Mouse (Mus musculus): ENCODE data around the gene Col9a1. TPM values are rescaled to one million over a fixed set of nuclear protein-coding genes. Genes with fewer than 3 reads are reported as not detected.
A peak's percentile ranks its signal among the peaks of the same experiment; 100 is the strongest.

Col9a1 gene
- polyA plus RNA-seq (2014; fragmentation: Nextera tagmentation; extraction: Ambion mirVana) = 2.7 and 2.9 TPM in 2 replicates

- H3K9ac ChIP-seq (ENCODE audit: low read length) = no peak within 1 kb of the TSS
- no peak within 1 kb of the TSS for H3K27ac ChIP-seq (ENCODE audit: low read depth)
- H3K27me3 ChIP-seq (replicated peaks; ENCODE audit: control insufficient read depth, insufficient read depth, low read length) = no peaks in the 10 kb centered on the region
- H3K9me3 ChIP-seq (ENCODE audit: control insufficient read depth, low read length) = no peaks in the 10 kb centered on the region
- DNase-seq (ENCODE audit: low spot score) (no peak), ATAC-seq (replicated peaks; ENCODE audit: low FRiP score, low TSS enrichment, low read depth) (no peak)
- no peak within 1 kb of the TSS for H3K4me3 ChIP-seq (ENCODE audit: low read depth, low read length)
- no peak within 1 kb of the TSS for H3K4me2 ChIP-seq (ENCODE audit: low read length)
- 0 out of 2 replicates have a peak, but pooled peaks cover 5% of the 10 kb centered on the region for H3K4me1 ChIP-seq (replicated peaks; ENCODE audit: control insufficient read depth, insufficient read depth, low read length)
- WGBS = 78% methylated on average over 6 of the region's 6 CpGs
- no peaks in the 10 kb centered on the region for H3K36me3 ChIP-seq (ENCODE audit: control insufficient read depth, insufficient read depth, low read length)
Measured at GRCm38 (mm10) chr1:24177224-24177851, at the start of gene Col9a1. Gene Col9a1 (plus strand): TSS chr1:24177610.

GRCm38 (mm10) chr1:24127866-24128265 lies 49.5 kb upstream of the Col9a1 start:
- no peak overlapping the region for H3K27ac ChIP-seq (ENCODE audit: low read depth)
- ATAC-seq (replicated peaks; ENCODE audit: low FRiP score, low TSS enrichment, low read depth) (no peak), DNase-seq (ENCODE audit: low spot score) (no peak)
- H3K9ac ChIP-seq (ENCODE audit: low read length) = no peak overlapping the region
- no peaks in the 10 kb centered on the region for H3K4me1 ChIP-seq (replicated peaks; ENCODE audit: control insufficient read depth, insufficient read depth, low read length)
- no peaks in the 10 kb centered on the region for H3K9me3 ChIP-seq (ENCODE audit: control insufficient read depth, low read length)
- no peaks in the 10 kb centered on the region for H3K27me3 ChIP-seq (replicated peaks; ENCODE audit: control insufficient read depth, insufficient read depth, low read length)
- no peaks in the 10 kb centered on the region for H3K36me3 ChIP-seq (ENCODE audit: control insufficient read depth, insufficient read depth, low read length)
- H3K4me3 ChIP-seq (ENCODE audit: low read depth, low read length) = no peak overlapping the region
- H3K4me2 ChIP-seq (ENCODE audit: low read length) = no peak overlapping the region
- 63% methylated on average over 6 of the region's 6 CpGs for WGBS

- no peak overlapping the region for H3K4me3 ChIP-seq (ENCODE audit: low read depth, low read length)
- no peak overlapping the region for H3K4me2 ChIP-seq (ENCODE audit: low read length)
- DNase-seq (ENCODE audit: low spot score) = no peak
Measured at GRCm38 (mm10) chr1:24133853-24134252, 43.6 kb upstream of the Col9a1 start.

GRCm38 (mm10) chr1:24134792-24135191 lies 42.6 kb upstream of the Col9a1 start:
- no peak for ATAC-seq (replicated peaks; ENCODE audit: low FRiP score, low TSS enrichment, low read depth)
- Histone ChIP-seq H3K36me3 (ENCODE audit: control insufficient read depth, insufficient read depth, low read length) (no peaks in the 10 kb centered on the region), H3K27ac (ENCODE audit: low read depth) (no peak overlapping the region), H3K4me1 (replicated peaks; ENCODE audit: control insufficient read depth, insufficient read depth, low read length) (no peaks in the 10 kb centered on the region), H3K9me3 (ENCODE audit: control insufficient read depth, low read length) (no peaks in the 10 kb centered on the region), H3K27me3 (replicated peaks; ENCODE audit: control insufficient read depth, insufficient read depth, low read length) (no peaks in the 10 kb centered on the region), H3K9ac (ENCODE audit: low read length) (no peak overlapping the region), H3K4me2 (ENCODE audit: low read length) (no peak overlapping the region), H3K4me3 (ENCODE audit: low read depth, low read length) (no peak overlapping the region)
- WGBS = 3% methylated on average over 1 of the region's 1 CpGs
- peak; percentile 52 for DNase-seq (ENCODE audit: low spot score)

More at GRCm38 (mm10) chr1:24133853-24134252, 43.6 kb upstream of the Col9a1 start:
- Histone ChIP-seq H3K9ac (ENCODE audit: low read length) (no peak overlapping the region), H3K4me1 (replicated peaks; ENCODE audit: control insufficient read depth, insufficient read depth, low read length) (no peaks in the 10 kb centered on the region), H3K27me3 (replicated peaks; ENCODE audit: control insufficient read depth, insufficient read depth, low read length) (no peaks in the 10 kb centered on the region), H3K27ac (ENCODE audit: low read depth) (no peak overlapping the region), H3K36me3 (ENCODE audit: control insufficient read depth, insufficient read depth, low read length) (no peaks in the 10 kb centered on the region), H3K9me3 (ENCODE audit: control insufficient read depth, low read length) (no peaks in the 10 kb centered on the region)
- 48% methylated on average over 19 of the region's 19 CpGs for WGBS
- ATAC-seq (replicated peaks; ENCODE audit: low FRiP score, low TSS enrichment, low read depth) = no peak

GRCm38 (mm10) chr1:24137133-24137532 lies 40.3 kb upstream of the Col9a1 start:
- no peaks in the 10 kb centered on the region for H3K27me3 ChIP-seq (replicated peaks; ENCODE audit: control insufficient read depth, insufficient read depth, low read length)
- H3K36me3 ChIP-seq (ENCODE audit: control insufficient read depth, insufficient read depth, low read length) = no peaks in the 10 kb centered on the region
- ATAC-seq (replicated peaks; ENCODE audit: low FRiP score, low TSS enrichment, low read depth) = no peak
- no peak overlapping the region for H3K27ac ChIP-seq (ENCODE audit: low read depth)
- H3K9me3 ChIP-seq (ENCODE audit: control insufficient read depth, low read length) = no peaks in the 10 kb centered on the region
- no peak overlapping the region for H3K9ac ChIP-seq (ENCODE audit: low read length)
- DNase-seq (ENCODE audit: low spot score) = peak; percentile 59
- no peaks in the 10 kb centered on the region for H3K4me1 ChIP-seq (replicated peaks; ENCODE audit: control insufficient read depth, insufficient read depth, low read length)
- no peak overlapping the region for H3K4me2 ChIP-seq (ENCODE audit: low read length)
- 20% methylated on average over 3 of the region's 3 CpGs for WGBS
- no peak overlapping the region for H3K4me3 ChIP-seq (ENCODE audit: low read depth, low read length)

- H3K4me3 ChIP-seq (ENCODE audit: low read depth, low read length) = no peak overlapping the region
- H3K4me1 ChIP-seq (replicated peaks; ENCODE audit: control insufficient read depth, insufficient read depth, low read length) = no peaks in the 10 kb centered on the region
- DNase-seq (ENCODE audit: low spot score) (no peak), ATAC-seq (replicated peaks; ENCODE audit: low FRiP score, low TSS enrichment, low read depth) (no peak)
- no peaks in the 10 kb centered on the region for H3K36me3 ChIP-seq (ENCODE audit: control insufficient read depth, insufficient read depth, low read length)
- H3K9ac ChIP-seq (ENCODE audit: low read length) = no peak overlapping the region
- 81% methylated on average over 6 of the region's 6 CpGs for WGBS
- H3K27ac ChIP-seq (ENCODE audit: low read depth) = no peak overlapping the region
- no peak overlapping the region for H3K4me2 ChIP-seq (ENCODE audit: low read length)
- H3K27me3 ChIP-seq (replicated peaks; ENCODE audit: control insufficient read depth, insufficient read depth, low read length) = no peaks in the 10 kb centered on the region
- H3K9me3 ChIP-seq (ENCODE audit: control insufficient read depth, low read length) = no peaks in the 10 kb centered on the region
Measured at GRCm38 (mm10) chr1:24140555-24140954, 36.9 kb upstream of the Col9a1 start.

GRCm38 (mm10) chr1:24143504-24143903 lies 33.9 kb upstream of the Col9a1 start:
- no peak overlapping the region for H3K4me3 ChIP-seq (ENCODE audit: low read depth, low read length)
- DNase-seq (ENCODE audit: low spot score) (no peak), ATAC-seq (replicated peaks; ENCODE audit: low FRiP score, low TSS enrichment, low read depth) (no peak)
- H3K27me3 ChIP-seq (replicated peaks; ENCODE audit: control insufficient read depth, insufficient read depth, low read length) = no peaks in the 10 kb centered on the region
- no peaks in the 10 kb centered on the region for H3K4me1 ChIP-seq (replicated peaks; ENCODE audit: control insufficient read depth, insufficient read depth, low read length)
- H3K27ac ChIP-seq (ENCODE audit: low read depth) = no peak overlapping the region
- no peak overlapping the region for H3K4me2 ChIP-seq (ENCODE audit: low read length)
- H3K9ac ChIP-seq (ENCODE audit: low read length) = no peak overlapping the region
- H3K36me3 ChIP-seq (ENCODE audit: control insufficient read depth, insufficient read depth, low read length) = no peaks in the 10 kb centered on the region
- 82% methylated on average over 8 of the region's 8 CpGs for WGBS
- H3K9me3 ChIP-seq (ENCODE audit: control insufficient read depth, low read length) = no peaks in the 10 kb centered on the region

GRCm38 (mm10) chr1:24157751-24158150 lies 19.7 kb upstream of the Col9a1 start:
- Histone ChIP-seq H3K27me3 (replicated peaks; ENCODE audit: control insufficient read depth, insufficient read depth, low read length) (no peaks in the 10 kb centered on the region), H3K4me3 (ENCODE audit: low read depth, low read length) (no peak overlapping the region), H3K4me1 (replicated peaks; ENCODE audit: control insufficient read depth, insufficient read depth, low read length) (no peaks in the 10 kb centered on the region), H3K36me3 (ENCODE audit: control insufficient read depth, insufficient read depth, low read length) (no peaks in the 10 kb centered on the region), H3K9ac (ENCODE audit: low read length) (no peak overlapping the region), H3K27ac (ENCODE audit: low read depth) (no peak overlapping the region), H3K4me2 (ENCODE audit: low read length) (no peak overlapping the region), H3K9me3 (ENCODE audit: control insufficient read depth, low read length) (no peaks in the 10 kb centered on the region)
- WGBS = 92% methylated on average over 5 of the region's 5 CpGs
- no peak for ATAC-seq (replicated peaks; ENCODE audit: low FRiP score, low TSS enrichment, low read depth)
- no peak for DNase-seq (ENCODE audit: low spot score)

- DNase-seq (ENCODE audit: low spot score) = no peak
- 42% methylated on average over 6 of the region's 6 CpGs for WGBS
- no peak overlapping the region for H3K9ac ChIP-seq (ENCODE audit: low read length)
Measured at GRCm38 (mm10) chr1:24169410-24169809, 8.0 kb upstream of the Col9a1 start.

More at GRCm38 (mm10) chr1:24169410-24169809, 8.0 kb upstream of the Col9a1 start:
- Histone ChIP-seq H3K27me3 (replicated peaks; ENCODE audit: control insufficient read depth, insufficient read depth, low read length) (no peaks in the 10 kb centered on the region), H3K4me1 (replicated peaks; ENCODE audit: control insufficient read depth, insufficient read depth, low read length) (no peaks in the 10 kb centered on the region), H3K4me2 (ENCODE audit: low read length) (no peak overlapping the region), H3K36me3 (ENCODE audit: control insufficient read depth, insufficient read depth, low read length) (no peaks in the 10 kb centered on the region), H3K27ac (ENCODE audit: low read depth) (no peak overlapping the region), H3K4me3 (ENCODE audit: low read depth, low read length) (no peak overlapping the region), H3K9me3 (ENCODE audit: control insufficient read depth, low read length) (no peaks in the 10 kb centered on the region)
- ATAC-seq (replicated peaks; ENCODE audit: low FRiP score, low TSS enrichment, low read depth) = no peak
